Mouse (Mus musculus): ENCODE measurements around the gene Rbmxl1.
"Not testable (repeated sequence)": the region's sequence is repeated elsewhere in the genome, so short reads cannot be mapped to it uniquely, and the experiment has no call there.

The Rbmxl1 gene

DNA sequence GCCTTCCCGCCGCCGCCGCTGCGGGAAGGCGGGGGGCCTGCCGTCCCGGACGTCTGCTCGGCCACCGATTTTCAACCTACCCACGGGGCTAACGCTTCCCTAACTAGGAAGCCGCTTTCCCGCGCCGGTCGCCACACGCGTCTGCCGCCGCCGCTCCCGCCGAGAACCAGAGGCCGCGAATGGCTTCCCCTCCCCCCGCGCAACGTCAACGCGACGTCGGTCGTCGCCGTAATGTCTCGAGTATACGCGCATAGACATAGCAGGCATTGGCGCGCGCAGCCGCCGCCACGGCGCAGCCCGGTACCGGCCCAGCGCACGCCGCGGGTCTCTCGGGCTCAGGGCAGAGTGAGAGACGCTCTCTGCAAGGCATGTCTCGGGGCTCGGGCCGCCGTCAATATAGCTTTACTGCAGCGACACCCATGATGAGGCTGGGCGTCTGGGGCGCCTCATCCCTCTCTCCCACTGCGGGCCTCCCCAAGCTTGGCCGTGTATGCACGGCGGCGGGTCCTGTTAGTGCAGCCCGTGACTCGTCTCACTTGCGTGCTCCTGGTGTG is at the start of gene Rbmxl1:
Gene Rbmxl1, minus strand, starts transcription at position 180 of the 554 bp plus-strand sequence.
- DNase-seq, result peak; percentile 93

DNA sequence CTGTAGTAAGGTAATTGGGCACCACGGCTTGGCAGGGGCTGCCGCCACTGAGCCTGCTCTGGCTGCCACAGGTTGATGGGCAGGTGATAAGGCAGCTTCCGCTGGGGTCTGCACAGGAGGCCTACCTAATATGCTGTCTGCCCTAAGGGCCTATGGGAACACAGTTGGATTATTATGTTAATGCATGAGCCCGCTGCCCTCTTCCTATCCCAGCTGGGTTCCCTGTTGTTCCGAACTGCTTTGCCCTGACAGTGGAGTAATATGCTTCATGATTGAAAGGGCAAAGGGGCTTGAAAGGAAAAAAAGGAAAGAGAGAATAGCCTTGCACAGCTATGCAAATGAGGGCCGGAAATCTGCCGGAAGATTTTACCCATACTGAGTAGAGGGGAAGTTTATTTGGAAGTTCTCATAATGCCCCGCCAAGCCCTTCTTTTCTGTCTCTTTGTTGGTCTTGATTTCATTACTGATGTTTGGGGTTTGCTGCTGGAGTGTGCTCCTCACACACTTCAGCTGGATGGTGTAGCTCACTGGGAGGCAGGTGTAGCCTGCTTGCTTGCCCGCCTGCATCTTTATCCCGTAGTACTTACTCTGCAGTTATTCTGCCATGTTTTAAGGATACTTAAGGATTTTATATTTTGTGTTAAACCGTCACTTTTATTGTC is 48.2 kb upstream of the Rbmxl1 start:
- no peak for DNase-seq

DNA sequence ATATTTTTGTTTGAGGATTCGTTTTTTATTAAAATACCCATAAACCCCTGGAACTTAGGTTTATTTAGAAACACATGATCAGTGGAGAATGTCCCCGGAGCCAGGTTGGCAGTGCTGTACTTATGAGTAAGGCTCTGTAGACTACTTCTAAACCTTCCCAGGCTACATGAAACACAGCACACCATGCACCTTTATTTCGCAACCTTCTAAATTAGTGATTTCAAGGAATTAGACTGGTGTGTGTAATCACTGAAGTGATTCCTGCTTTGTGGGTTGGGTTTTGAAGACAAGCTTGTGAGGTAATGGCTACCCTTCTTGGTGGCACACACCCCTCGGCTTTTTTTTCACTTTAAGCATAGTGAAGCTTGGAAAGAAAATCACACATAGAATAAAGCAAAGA is 47.1 kb upstream of the Rbmxl1 start:
- no peak for DNase-seq

DNA sequence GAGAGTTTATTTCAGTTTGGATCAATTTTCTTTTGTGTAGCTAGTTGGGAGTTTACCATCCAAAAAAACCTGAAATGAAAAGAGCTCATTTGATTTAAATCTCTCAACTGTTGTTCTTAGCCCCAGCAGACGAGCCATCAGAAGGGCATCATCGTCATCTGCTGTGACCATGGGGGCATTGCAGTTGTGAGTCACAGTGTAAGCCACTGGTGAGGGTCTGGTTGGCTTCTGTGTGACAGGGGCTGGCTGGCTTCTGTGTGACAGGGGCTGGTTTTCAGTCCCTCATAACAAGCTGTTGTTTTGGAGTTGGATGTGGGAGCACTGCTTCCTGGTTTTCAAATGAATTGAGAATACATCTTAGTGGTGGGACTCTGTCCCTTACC is 42.0 kb upstream of the Rbmxl1 start:
- DNase-seq, result no peak

DNA sequence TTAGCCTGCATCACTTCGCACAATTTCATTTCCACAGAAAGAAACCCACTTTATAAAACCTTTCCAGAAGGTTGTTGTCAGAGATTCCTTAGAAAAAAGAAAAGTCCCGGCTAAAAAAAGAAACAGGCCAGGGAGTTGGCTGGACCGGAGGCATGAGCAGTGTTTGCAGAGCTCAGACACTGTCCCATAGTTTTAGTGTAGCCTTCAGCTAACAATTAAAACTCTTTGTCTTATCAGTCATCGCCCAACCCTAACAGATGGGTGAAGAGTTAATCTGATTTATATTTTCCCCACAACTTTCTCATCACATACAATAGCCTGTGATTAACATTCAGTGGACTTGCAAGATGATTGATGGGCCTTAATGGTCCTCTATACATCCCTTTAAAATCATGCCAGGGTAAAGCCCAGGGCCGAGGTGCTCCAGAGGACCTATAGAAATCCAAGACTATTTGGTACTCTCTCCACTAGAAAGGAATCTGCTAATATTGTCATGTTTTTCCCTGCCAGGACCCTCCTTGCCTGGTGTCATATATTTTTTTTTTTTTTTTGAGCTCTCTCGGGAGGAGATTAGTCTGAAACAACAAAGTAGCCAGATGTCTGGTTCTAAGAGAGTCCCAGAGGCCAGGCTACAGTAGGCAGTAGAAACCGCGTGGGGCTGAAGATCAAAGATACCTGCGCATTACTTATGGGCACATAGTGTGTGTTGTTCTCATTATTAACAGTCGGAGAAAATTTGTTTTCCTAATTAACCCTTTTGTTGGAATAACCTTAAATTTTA is 41.5 kb upstream of the Rbmxl1 start:
- no peak for DNase-seq

DNA sequence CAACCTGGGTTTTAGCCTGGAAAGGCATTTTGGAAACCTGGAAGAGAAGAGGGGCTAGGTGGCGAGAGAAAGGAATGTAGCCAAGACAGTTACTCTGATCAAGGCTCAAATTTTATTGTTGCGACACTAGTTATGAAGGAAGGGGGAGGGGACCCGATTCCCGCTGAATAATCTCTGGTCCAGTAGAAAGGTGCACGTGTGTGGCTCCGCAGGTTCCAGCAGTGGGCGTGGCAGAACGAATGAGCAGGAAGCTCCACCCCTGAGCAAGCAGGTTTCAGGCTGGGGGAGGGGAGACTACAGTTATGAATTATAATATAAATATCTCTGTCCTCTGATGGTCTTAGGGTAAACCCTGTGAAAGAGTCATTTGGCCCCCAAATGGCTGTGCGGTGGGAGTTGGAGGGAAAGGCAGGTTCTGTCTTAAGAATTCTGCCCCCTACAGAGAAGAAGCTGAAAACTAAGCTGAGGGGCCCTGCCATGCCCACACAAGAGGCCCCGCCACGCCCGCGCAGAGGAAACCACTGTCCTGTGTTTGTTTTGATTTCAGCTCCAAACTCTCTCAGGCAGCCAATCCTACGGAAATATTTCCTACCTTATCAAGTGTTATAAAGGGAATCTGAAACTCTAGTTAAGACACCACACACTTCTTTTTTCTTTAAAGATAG is 36.6 kb upstream of the Rbmxl1 start:
- DNase-seq, result not testable (repeated sequence)

DNA sequence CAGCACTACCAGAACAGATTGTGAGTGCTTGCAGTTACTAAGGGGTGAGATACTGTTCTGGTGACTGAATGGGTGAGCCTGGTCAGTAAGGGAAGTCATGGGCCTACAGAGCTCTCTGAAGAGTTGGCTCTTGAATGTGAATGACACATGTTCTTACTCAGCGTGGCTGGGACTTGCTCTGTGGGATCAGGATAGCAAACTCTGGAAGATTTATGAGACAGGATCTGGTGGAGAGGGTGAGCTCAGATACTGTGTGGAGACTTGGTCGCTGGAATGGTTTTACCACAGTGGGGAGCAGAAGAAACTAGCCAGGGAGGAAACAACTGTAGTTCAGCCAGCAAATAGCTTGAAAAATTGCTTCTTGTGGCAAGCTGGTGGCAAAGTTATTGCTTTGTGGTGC is 35.8 kb upstream of the Rbmxl1 start:
- no peak for DNase-seq

DNA sequence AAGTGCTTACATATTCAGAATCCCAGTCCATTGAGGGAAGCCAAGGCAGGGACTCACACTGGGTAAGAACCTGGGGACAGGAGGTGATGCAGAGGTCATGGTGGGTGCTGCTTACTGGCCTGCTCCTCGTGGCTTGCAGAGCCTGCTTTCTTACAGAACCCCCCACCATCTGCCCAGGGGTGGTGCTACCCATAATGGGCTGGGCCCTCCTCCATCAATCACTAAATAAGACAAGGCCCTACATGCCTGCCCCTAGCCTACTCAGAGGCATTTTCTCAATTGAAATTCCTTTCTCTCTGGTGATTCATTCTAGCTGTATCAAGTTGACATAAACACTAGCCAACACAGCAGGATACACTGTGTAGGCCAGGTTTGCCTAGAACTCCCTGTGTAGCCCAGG is 34.9 kb upstream of the Rbmxl1 start:
- no peak for DNase-seq

DNA sequence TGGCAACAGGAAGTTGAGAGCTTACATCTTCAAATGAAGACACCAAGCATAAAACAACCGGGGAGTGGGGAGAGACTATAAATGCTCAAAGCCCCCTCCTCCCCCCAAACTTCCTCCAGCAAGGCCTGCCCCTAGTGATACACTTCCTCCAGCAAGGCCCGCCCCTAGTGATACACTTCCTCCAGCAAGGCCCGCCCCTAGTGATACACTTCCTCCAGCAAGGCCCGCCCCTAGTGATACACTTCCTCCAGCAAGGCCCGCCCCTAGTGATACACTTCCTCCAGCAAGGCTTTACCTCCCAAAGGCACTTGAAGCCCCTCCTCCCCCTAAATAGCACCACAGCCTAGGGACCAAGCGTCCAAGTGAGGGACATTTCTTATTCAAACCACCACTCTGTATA is 34.0 kb upstream of the Rbmxl1 start:
- DNase-seq, result not testable (repeated sequence)

DNA sequence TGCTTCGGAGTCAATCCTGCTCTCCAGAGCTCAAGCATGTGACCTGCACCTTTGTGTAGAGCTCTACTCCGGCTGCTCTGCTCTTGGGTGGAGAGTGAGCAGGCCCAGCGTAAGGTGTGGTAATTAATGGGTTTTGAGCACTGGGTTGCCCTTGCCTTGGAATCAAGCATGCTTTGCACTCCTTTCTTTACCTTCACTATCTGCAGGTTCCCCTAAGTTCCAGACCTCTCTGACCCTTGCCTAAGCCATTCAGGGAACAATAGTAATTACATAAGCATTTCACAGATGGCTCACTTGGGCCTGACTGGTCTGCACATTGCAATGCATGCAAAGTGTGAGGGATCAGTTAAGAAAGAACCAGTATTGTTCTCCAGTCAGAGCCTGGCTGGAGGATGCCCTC is 29.1 kb upstream of the Rbmxl1 start:
- no peak for DNase-seq

DNA sequence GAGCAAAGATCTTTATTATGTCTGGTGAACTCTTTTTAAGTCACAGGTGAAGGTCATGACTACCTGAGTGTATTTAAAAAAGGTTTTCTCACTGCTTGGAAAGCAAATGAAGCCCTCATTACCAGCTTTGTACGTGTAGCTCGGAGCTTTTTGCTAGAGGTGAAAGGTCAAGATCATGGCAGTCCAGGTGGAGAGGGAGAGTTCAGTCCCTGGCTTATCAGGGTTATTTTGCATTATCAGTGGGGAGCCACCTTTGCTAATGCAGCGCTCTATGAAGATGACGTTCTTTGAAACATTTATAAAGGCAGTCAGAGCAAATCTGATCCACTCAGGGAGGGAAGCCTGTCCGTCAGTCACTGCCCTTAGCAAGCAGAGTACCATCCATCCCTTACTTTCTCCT is 28.0 kb upstream of the Rbmxl1 start:
- no peak for DNase-seq

DNA sequence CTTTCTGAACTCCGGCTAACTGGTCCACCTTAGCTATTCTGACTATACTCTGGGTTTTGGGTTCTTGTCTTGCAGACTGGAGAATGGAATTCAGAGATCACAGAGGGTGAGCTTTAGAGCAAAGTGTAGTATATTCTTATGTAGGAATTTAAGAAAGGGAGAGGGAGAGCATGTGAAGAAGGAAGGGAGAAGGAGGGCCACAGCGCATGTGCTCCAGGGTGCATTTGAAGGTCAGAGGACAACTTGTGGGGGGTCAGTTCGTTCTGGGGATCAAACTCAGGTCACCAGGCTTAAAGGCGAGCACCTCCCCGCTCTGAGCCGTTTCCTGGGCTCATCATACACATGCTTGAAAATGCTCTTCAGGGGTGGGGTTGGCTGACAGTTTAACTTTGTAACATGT is 25.3 kb upstream of the Rbmxl1 start:
- DNase-seq, result no peak

DNA sequence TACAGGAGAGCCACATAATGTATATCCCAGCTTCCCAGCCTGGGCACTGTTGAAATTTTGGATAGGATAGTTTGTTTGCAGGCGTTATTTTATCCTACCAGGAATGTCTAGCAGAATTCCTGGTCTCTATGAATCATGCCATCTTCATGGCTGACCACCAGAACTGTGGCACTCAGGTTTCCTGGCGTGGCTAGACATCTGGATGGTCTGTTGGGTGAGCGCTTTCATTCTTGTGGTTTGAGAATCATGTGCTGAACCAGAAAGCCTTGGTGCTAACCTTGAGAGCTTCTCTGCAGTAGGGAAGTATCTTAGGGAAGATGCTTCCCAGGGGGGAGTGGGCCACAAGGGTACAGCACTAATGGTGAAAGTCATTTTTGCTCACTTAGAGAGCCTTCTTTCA is 6.4 kb upstream of the Rbmxl1 start:
- DNase-seq, result no peak

DNA sequence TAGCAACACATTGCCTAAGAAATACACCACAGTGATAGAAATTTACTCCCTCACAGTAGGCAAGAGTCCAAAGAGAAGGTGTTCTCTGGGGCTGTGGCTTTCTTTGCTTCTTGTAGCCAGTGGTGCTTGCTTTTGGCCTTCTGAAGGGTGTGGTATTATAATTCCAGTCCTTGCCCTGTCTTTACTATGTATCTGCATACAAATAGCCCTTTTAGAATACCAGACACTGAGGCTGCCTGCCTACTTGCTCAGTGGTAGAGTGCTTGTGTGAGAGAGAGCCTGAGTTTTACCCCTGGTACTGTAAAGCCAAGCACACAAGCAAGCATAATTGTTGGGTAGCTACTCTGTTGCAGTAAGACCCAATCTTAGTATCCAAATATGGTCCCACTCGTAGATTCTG is 6.0 kb upstream of the Rbmxl1 start:
- DNase-seq, result no peak

DNA sequence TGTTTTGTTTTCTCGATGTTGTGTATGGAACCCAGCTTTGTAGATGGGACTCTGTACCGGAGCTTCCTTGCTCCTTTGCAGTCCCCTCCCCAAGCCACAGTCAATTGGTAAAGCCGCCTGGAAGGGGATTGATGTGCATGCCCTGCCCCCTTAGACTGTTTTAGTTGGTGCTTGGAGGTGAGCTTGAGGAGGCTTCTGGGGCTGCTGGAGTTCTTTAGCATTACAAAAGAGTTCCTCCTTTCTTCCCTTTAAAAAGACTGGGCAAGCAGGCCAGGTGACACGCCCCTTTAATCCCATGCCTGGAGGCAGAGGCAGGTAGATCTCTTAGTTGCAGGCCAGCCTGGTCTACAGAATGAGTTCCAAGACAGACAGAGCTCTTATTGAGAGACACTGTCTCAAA is 4.4 kb upstream of the Rbmxl1 start:
- no peak for DNase-seq

DNA sequence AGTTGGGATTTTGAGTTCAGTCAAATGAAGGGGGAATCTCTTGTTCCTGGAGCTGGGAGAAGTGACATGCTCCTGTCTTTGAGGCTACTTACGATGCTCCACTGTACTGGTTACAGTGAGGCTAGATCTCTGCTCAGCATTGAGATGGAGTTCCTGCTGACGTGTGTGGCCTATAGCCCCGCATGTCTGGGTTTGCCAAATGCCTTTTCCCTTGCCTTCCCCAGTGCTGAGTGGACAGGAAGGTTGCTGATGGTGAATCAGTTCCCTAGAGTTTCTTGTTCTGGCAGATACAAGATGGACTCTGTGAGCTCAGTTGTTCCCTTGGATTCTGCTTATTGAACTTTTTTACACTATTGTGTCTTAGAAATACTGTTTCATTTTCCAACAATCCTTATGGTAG is 2.2 kb upstream of the Rbmxl1 start:
- DNase-seq, result no peak

DNA sequence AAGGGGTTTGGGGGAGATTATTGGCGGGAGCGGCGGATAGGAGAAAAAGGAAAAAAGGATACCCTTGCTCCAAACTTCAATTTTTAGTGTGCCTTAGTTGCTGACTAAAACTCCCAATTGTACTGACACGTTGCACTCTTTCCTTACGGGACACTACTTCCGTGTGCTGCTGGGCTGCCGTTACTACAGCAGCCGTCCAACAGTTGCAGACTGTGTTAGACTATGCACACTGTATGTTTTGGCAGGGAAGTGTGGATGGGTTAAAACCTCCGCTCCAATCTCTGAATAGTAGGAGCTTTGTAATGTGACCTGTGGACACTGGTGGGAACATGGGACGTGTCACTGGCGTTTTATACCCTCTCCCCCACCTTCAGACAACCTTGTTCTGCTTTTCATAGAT is 1.4 kb upstream of the Rbmxl1 start:
- peak; percentile 26 for DNase-seq

DNA sequence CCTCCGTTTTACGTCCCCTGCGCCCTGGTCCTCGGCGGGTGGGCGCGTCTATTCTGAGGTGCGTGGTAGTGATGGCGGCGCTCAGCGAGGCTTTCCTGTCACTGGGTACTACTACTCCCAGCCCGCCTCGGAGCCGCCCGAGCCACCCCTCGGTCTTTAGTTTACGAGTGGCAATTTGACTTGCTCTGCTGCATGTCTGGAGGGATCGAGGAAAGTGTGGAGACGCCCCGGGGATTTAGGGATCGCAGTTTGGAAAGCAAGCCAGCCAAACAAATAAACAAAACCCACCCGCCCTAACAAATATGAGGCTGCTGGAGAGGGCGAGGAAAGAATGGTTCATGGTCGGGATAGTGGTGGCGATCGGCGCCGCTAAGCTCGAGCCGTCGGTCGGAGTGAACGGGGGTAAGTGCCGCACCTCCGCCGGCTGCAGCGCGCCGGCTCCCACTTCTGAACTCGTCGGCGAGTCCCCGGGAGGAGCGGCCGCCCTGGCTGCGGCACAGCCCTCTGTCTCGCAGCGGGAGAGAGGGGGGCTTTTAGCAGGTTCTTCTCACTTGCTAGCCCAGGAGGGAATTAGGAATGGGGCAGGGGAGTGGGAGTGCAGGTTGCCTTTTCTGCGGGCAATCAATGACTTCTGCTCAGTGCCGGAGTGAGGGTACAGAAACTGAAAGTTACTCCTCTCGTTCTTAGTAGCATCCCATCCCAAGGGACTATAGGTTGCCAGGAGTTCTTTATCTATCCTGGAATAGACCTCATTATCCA is 754 bp upstream of the Rbmxl1 start, which contains the start of gene Slc10a7:
Gene Slc10a7, plus strand, starts transcription at position 74 of the 759 bp plus-strand sequence.
- peak; percentile 88 for DNase-seq

DNA sequence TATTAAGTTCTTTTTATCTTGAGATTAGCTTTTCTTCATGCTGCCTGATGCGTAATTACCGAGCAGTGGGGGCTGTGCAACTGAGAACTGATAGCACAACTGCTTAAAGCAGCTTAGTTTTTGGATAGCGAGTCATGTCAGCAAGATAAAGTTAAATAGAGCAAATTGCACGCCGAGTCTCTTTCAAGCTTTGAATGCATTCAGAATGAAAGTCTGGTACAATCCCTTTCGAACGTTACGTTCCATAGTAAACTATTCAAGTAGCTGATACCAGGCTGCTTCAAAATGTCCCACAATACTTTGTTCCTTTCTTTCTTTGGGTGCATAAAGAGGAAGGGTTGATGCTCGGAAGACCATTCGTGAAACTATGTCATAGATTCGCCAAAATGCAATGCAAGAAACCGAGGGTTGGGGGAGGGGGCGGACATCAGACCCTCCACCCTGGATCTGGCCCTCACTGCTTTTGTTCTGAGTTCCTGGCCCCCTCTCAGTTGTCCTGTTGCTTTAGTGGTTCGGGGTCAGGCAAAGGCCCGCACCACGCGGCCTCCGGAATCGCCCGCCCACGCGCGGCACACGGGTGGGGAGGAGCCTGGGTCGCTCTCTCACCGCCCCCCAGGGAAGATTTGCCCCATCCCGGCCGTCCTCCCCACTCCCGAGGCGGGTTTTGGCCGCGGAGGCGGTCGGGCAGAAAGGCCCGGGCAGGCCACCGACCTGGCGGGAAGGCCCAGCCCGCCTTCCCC is 549 bp downstream of the Rbmxl1 start:
- DNase-seq, result peak; percentile 63

DNA sequence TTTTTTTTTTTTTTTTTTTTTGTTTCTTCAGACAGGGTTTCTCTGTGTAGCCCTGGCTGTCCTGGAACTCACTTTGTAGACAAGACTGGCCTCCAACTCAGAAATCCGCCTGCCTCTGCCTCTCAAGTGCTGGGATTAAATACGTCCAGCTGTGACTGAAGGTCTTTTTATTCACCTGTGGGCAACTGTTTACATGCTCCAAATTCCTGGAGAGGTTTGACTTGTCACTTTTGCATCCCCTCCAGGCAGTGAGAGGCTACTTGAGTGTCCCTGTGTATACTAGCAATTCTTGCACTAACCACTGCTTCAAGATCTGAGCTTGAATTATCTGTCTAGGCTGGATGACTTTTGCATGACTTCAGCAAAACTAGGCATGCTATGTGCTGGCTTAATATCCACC is 6.0 kb downstream of the Rbmxl1 start:
- DNase-seq, result no peak

DNA sequence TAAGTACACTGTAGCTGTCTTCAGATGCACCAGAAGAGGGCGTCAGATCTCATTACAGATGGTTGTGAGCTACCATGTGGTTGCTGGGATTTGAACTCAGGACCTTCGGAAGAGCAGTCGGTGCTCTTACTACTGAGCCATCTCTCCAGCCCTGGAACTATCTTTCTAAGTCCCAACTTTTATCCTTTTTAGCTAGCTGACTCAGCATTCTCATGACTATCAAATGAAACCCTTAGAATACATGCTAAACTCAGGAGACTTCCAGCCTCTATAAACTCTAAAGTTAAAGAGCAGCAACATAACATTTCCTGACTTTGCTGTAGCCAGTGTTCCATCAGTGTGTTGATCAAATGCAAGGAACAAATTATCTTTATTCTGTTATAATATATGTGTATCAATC is 12.4 kb downstream of the Rbmxl1 start:
- not testable (repeated sequence) for DNase-seq

DNA sequence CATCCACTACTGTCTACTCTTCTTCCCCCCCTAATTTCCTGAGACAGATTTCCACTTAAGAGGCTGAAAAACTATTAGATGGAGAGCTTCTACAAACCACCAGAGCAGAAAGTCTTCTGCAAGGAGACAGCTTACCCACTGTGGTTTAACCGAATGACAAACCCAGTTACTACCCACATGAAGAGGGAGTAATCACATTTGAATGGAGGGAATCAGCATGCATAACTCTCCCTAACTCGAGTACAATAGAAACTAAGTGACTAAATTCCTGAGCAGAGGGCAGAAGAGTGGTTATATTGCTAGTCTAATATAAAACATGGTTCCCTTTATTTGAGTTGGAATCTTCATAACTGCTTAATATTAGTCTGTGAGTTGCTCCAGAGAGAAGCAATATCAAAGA is 15.7 kb downstream of the Rbmxl1 start:
- no peak for DNase-seq
